Mouse (Mus musculus) midbrain, embryonic 16.5 days (tissue): ENCODE measurements at regions not wholly inside any gene's neighbourhood (a gene's known extent, or its start where the extent isn't known, plus 50 kb on each side); places are given as distances from the start of the nearest gene placed in this dataset.

Experiments used
- ATAC-seq: fragments of 200-750 bp; cut with Nextera tagmentation; 2 replicates; pipeline ENCODE4 v1.8.0; 2017; ENCODE audit warnings: moderate TSS enrichment
- H3K27ac ChIP-seq: fragments of 300-500 bp; sonication (generic); 2 replicates; pipeline ENCODE4 v1.5.1; 2014; ENCODE audit warnings: mild to moderate bottlenecking, low read length, mixed read lengths
- H3K27me3 ChIP-seq: fragments of 300-500 bp; sonication (generic); 2 replicates; pipeline ENCODE4 v1.6.1; 2014; ENCODE audit warnings: low read depth, low read length, mixed read lengths; ENCODE audit not compliant: control insufficient read depth, insufficient read depth
- H3K36me3 ChIP-seq: fragments of 300-500 bp; sonication (generic); 2 replicates; pipeline ENCODE4 v1.6.1; 2014; ENCODE audit warnings: mild to moderate bottlenecking, low read length, moderate library complexity, mixed read lengths; ENCODE audit not compliant: control insufficient read depth, insufficient read depth
- H3K4me1 ChIP-seq: fragments of 300-500 bp; sonication (generic); 2 replicates; pipeline ENCODE4 v1.6.1; 2014; ENCODE audit warnings: mild to moderate bottlenecking, low read length, mixed read lengths; ENCODE audit not compliant: control insufficient read depth, insufficient read depth
- H3K4me2 ChIP-seq: fragments of 300-500 bp; sonication (generic); 2 replicates; pipeline ENCODE4 v1.6.1; 2014; ENCODE audit warnings: mild to moderate bottlenecking, low read length, mixed read lengths
- H3K4me3 ChIP-seq: fragments of 300-500 bp; sonication (generic); 2 replicates; pipeline ENCODE4 v1.5.1; 2014; ENCODE audit warnings: low read depth, mild to moderate bottlenecking, low read length, moderate library complexity, mixed read lengths
- H3K9ac ChIP-seq: fragments of 300-500 bp; sonication (generic); 2 replicates; pipeline ENCODE4 v1.6.1; 2014; ENCODE audit warnings: low read depth, low read length, mixed read lengths
- H3K9me3 ChIP-seq: fragments of 300-500 bp; sonication (generic); replicated peaks from 2 replicates; pipeline ENCODE4 v1.6.1; 2014; ENCODE audit warnings: mild to moderate bottlenecking, low read length, mixed read lengths; ENCODE audit not compliant: control insufficient read depth, poor library complexity, severe bottlenecking
- WGBS: fragments of 180-500 bp; shearing (Covaris S2); extraction: QIAGEN DNeasy Blood & Tissue Kit; methylation state at CpG from one replicate; pipeline ENCODE4 v1.1.7; 2014; 5-methylcytosine and 5-hydroxymethylcytosine counted together

DNA sequence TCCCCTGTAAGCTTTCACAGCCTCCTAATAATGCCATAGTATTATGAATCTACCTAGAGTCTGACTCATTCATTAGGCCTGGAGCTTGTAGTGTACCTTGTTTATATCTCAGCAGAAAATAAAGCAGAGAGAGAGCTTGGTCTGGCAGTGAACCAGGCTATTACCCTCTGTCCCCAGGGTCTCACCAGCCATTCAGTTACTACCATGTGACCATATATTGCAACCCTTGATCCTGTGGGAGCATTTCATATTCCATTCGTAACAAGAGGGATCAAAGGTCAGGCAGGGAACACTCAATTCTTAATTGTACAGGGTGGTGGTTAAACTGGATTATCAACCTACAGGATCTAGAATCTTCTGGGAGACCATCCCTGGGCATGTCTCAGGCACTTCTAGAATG lies 383.7 kb upstream of the Castor2 start:
- Histone ChIP-seq H3K36me3 (no peaks in the 10 kb centered on the region), H3K9ac (no peak overlapping the region), H3K4me1 (peaks cover 5% of the 10 kb centered on the region), H3K4me3 (no peak overlapping the region), H3K4me2 (no peak overlapping the region), H3K9me3 (no peaks in the 10 kb centered on the region), H3K27ac (no peak overlapping the region), H3K27me3 (no peaks in the 10 kb centered on the region)
- WGBS, result 93% methylated on average over 1 of the region's 1 CpGs
- no peak for ATAC-seq

DNA sequence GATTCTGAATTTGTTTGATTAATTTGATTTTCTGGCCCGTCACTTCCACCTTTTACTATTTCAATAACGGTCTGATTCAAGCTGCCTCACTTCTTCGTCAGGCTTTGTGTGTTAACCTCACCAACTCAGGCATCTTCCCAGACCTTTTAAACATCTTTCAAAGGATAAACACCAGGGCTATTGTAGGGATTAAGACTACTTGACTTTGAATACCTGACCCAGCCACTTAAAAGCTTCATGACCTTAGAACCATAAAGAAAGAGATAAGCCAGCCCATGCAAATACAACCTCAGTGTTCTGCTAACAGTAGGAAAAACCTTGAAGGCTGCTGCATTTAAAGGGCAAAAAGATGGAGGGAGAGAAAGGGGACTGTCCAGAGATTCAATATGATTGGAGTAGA lies 386.9 kb upstream of the Castor2 start:
- ATAC-seq, result no peak
- H3K4me3 ChIP-seq, result no peak overlapping the region
- H3K27ac ChIP-seq, result no peak overlapping the region
- no peaks in the 10 kb centered on the region for H3K36me3 ChIP-seq
- 43% methylated on average over 3 of the region's 3 CpGs for WGBS
- H3K9me3 ChIP-seq, result no peaks in the 10 kb centered on the region
- H3K4me2 ChIP-seq, result no peak overlapping the region
- no peaks in the 10 kb centered on the region for H3K27me3 ChIP-seq
- peaks cover 2% of the 10 kb centered on the region for H3K4me1 ChIP-seq
- H3K9ac ChIP-seq, result no peak overlapping the region

DNA sequence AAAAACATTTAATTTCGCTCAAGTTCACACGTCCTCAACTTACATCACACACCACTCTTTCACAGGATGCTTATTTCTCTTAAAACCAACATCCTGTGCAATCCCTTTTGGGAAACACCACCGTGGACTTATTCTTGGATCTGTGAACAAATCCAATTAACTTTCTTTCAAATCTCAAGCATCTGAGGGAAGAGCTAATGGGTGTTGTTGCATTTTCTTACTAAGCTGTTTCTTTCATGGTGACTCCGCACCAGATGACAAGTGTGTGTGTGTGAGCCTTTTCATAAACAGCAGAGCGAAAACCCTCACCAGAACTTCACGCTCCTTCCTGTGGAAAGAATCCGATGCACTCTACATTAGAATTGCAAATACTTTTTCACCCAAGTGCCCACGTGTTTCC lies 390.6 kb upstream of the Castor2 start:
- no peak overlapping the region for H3K4me2 ChIP-seq
- no peak for ATAC-seq
- H3K9ac ChIP-seq, result no peak overlapping the region
- no peaks in the 10 kb centered on the region for H3K27me3 ChIP-seq
- no peak overlapping the region for H3K27ac ChIP-seq
- 23% methylated on average over 8 of the region's 8 CpGs for WGBS
- H3K4me3 ChIP-seq, result no peak overlapping the region
- no peaks in the 10 kb centered on the region for H3K9me3 ChIP-seq
- H3K4me1 ChIP-seq, result peaks cover 2% of the 10 kb centered on the region
- no peaks in the 10 kb centered on the region for H3K36me3 ChIP-seq

DNA sequence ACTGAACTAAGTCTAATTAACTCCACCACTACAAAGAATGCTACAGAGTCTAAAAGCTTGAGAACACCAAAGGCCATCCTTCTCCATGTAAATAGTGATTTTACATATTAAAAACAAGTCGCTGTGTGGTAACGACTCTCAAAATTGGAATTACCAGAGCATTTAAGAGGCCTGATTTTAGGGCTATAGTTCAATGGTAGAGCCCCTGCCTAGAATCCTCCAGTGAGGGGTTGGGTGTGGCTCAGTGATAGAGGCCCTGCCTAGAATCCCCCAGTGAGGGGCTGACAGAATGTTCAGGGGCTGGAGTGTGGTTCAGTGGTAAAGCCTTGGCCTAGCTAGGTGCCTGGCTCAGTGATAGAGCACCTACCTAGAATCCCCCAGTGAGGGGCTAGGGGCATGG lies 413.3 kb upstream of the Castor2 start:
- WGBS, result 71% methylated on average over 2 of the region's 2 CpGs
- Histone ChIP-seq H3K36me3 (no peaks in the 10 kb centered on the region), H3K27me3 (no peaks in the 10 kb centered on the region), H3K4me2 (no peak overlapping the region), H3K4me3 (no peak overlapping the region), H3K9me3 (no peaks in the 10 kb centered on the region), H3K9ac (no peak overlapping the region), H3K27ac (no peak overlapping the region), H3K4me1 (no peaks in the 10 kb centered on the region)
- no peak for ATAC-seq

DNA sequence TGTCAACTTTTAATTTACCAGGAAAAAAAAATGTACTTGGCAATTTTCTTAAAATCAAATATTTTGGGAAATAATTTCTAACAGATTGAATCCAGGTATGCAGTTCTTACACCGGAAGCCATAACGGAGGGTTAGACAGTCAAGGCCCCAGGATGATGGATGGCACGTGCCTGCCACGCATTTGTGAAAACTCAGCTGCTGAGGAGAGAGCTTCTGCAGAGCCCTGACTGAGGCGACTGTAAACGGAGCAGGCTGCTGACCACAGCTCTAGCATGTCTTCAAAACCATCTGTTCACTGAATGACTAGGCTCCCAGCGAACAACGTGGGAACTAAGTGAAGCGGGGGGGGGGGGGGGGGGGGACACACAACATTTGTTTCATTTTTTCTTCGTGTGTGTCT lies 416.5 kb upstream of the Castor2 start:
- Histone ChIP-seq H3K4me1 (no peaks in the 10 kb centered on the region), H3K9ac (no peak overlapping the region), H3K36me3 (no peaks in the 10 kb centered on the region), H3K27ac (no peak overlapping the region), H3K4me3 (no peak overlapping the region), H3K9me3 (no peaks in the 10 kb centered on the region), H3K4me2 (no peak overlapping the region), H3K27me3 (no peaks in the 10 kb centered on the region)
- ATAC-seq, result no peak
- 69% methylated on average over 10 of the region's 10 CpGs for WGBS

DNA sequence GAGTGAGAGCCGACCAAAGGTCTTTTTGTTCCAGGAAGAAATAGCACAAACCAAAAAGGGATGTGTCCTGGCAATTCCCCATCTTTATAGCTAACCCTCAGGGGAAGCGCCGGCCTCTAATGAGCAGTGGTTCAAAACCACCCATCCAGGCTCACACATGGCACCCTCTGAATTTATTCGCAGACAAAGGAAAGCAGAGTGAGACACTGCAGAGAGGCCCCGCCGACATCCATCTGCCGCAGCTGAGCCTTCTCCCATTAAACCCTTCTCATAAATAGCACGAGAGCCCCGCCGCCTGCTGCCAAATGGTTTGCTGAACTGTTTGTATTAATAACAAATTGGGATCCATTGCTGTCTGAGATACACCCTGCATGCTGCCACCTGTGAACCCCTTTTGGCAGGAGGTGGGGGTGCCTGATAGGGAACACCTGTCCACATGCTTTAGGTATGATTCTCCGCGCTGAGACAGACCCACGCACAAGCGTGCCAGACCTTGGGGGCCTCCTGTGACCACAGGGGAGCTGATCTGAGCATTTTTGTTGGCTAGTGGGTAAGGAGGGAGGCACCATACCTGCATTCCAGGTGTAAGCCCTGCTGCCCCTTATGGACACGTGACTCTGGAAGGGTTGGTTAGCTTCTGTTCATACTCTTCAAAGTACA lies 422.6 kb upstream of the Castor2 start:
- H3K27ac ChIP-seq, result no peak overlapping the region
- no peaks in the 10 kb centered on the region for H3K36me3 ChIP-seq
- H3K9me3 ChIP-seq, result no peaks in the 10 kb centered on the region
- no peaks in the 10 kb centered on the region for H3K4me1 ChIP-seq
- WGBS, result 52% methylated on average over 15 of the region's 15 CpGs
- H3K27me3 ChIP-seq, result no peaks in the 10 kb centered on the region
- H3K4me3 ChIP-seq, result no peak overlapping the region
- ATAC-seq, result no peak
- no peak overlapping the region for H3K4me2 ChIP-seq
- no peak overlapping the region for H3K9ac ChIP-seq

DNA sequence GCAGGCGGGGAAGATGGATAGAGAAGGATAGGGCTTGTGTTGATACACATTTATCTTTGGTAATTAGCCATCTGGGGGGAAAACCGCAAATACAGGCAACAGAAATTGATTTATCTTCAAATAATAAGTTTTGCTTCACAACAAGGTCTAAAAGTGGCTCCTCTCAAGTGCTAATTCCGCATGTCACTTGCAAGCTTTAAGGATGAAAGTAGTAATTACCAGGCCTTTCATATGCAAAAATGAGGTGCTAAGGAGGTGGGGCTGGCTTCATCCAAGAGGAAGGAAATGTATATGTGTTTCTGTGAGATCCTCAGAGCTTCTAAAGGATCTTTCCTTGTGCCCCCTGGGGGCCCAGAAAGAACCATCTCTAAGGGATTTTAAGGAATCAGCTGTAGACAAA lies 423.9 kb upstream of the Castor2 start:
- H3K9me3 ChIP-seq, result no peaks in the 10 kb centered on the region
- H3K4me1 ChIP-seq, result peaks cover 2% of the 10 kb centered on the region; the same call in 1 of the 2 replicates
- H3K27me3 ChIP-seq, result no peaks in the 10 kb centered on the region
- H3K4me3 ChIP-seq, result no peak overlapping the region
- H3K27ac ChIP-seq, result no peak overlapping the region; the same call in 1 of the 2 replicates
- H3K4me2 ChIP-seq, result no peak overlapping the region
- H3K9ac ChIP-seq, result no peak overlapping the region
- WGBS, result 58% methylated on average over 3 of the region's 3 CpGs
- no peaks in the 10 kb centered on the region for H3K36me3 ChIP-seq
- no peak for ATAC-seq

DNA sequence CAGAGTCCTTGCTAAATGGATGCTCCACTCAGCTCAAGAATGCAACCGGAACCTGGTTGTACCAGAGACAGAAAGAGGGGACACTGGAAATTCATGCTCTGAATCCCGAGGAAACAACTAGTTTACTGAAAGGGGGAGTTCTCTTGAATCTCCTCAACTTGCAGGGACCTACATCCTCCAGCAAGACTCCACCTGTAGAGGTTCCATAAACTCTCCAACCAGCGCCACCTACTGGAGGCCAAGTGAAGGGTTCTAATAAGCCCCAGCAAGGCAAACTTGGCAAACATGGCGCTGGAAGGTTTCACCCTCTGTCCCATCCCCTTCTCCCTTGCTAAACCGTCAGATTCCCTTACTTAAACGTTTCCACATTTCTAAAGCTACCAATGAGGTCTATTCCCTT lies 433.0 kb upstream of the Castor2 start:
- Histone ChIP-seq H3K9me3 (no peaks in the 10 kb centered on the region), H3K4me3 (no peak overlapping the region), H3K27ac (no peak overlapping the region), H3K9ac (no peak overlapping the region), H3K36me3 (no peaks in the 10 kb centered on the region), H3K4me1 (peaks cover 2% of the 10 kb centered on the region; the same call in 1 of the 2 replicates), H3K27me3 (no peaks in the 10 kb centered on the region), H3K4me2 (no peak overlapping the region)
- 38% methylated on average over 6 of the region's 6 CpGs for WGBS
- ATAC-seq, result no peak

DNA sequence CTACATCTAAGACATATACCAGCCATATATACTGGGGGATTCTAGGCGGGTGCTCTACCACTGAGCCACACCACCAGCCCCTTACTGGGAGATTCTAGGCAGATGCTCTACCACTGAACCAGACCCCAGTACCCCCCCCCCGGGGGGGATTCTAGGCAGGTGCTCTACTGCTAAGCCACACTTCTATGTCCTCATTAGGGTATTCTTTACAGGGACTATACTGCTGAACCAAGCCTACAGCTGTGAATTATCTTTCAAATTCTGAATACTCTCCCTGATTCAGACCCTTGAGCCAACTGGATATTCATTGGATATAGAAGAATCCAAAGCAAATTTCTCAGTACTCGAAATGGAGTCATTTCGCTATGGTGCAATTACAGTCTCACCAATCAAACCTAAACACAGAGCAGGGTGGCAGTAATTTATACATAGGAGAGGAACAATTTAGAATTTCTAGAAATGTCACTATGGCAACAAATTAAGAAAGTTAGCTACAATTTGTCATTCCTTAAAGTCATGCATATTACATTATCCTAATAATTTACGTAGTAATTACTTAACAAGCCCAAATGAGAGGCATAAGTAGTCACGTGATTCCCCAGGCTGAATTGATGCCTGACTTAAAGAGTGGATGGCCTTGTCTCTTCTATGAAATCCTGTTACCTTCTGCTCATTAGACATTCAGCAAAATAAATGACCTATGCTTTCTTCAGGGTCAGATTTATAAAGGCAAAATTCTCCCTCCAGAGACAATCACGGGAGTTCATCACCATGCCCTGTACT lies 436.8 kb upstream of the Castor2 start:
- ATAC-seq, result no peak

More for the DNA sequence above, 436.8 kb upstream of the Castor2 start:
- no peaks in the 10 kb centered on the region for H3K4me1 ChIP-seq
- no peak overlapping the region for H3K9ac ChIP-seq
- H3K4me3 ChIP-seq, result no peak overlapping the region
- no peak overlapping the region for H3K27ac ChIP-seq
- H3K4me2 ChIP-seq, result no peak overlapping the region
- H3K9me3 ChIP-seq, result no peaks in the 10 kb centered on the region
- H3K36me3 ChIP-seq, result no peaks in the 10 kb centered on the region
- WGBS, result 71% methylated on average over 7 of the region's 7 CpGs
- H3K27me3 ChIP-seq, result no peaks in the 10 kb centered on the region
